ENCODE assay signal across 12 mouse cellular contexts in genomic region chr2:145404818-145405531, GRCm38 (mm10).
DNase-seq lines count a peak whose midpoint lies in the region; ATAC-seq lines count a peak whose summit lies in the region.
"Had no signal": no experiment of that assay in that cellular context is flagged by ENCODE, and none has a peak within 500 bp of the region (broad histone marks: within the 10 kb centered on the region; RNA-seq: fewer than 3 reads in every experiment).

No protein-coding gene starts in this region.

- H3K27ac ChIP-seq in heart, embryonic 14.5 days (replicated peaks in 1 of 2; ENCODE audit: control insufficient read depth in 1 of 2, insufficient read depth in 1 of 2, low read depth in 2 of 2, low read length in 2 of 2) = peak overlapping the region; percentile 27 to 47; a peak in 1 of 4 replicates
- peak overlapping the region; percentile 47 for H3K27ac ChIP-seq in brown adipose tissue, adult 24 weeks (replicated peaks; ENCODE audit: low read depth, low read length)
- peak overlapping the region; percentile 57 for H3K27ac ChIP-seq in hindbrain, embryonic 12.5 days
- H3K27ac ChIP-seq: embryonic facial prominence, embryonic 15.5 days had no signal

- no peak overlapping the region for H3K4me3 ChIP-seq in heart, embryonic 14.5 days (ENCODE audit: control insufficient read depth in 1 of 2, insufficient read depth in 1 of 2, low read depth in 1 of 2, low read length in 2 of 2)
- H3K4me3 ChIP-seq in brown adipose tissue, adult 24 weeks (ENCODE audit: insufficient read depth, low read depth, low read length) = no peak overlapping the region
- no peak overlapping the region for H3K4me3 ChIP-seq in hindbrain, embryonic 12.5 days
- H3K4me3 ChIP-seq: embryonic facial prominence, embryonic 15.5 days had no signal

- no peaks in the 10 kb centered on the region for H3K9me3 ChIP-seq in heart, embryonic 14.5 days (ENCODE audit: control insufficient read depth, low read length)
- no peaks in the 10 kb centered on the region for H3K9me3 ChIP-seq in hindbrain, embryonic 12.5 days (replicated peaks)
- H3K9me3 ChIP-seq: embryonic facial prominence, embryonic 15.5 days had no signal

- no peak for DNase-seq in heart, postnatal 10 days
- peak; percentile 45 for DNase-seq in neural tube, embryonic 10.5 days (ENCODE audit: extremely low spot score, low spot score)
- DNase-seq in thymus, postnatal 14 days = no peak
- no peak for DNase-seq in spleen, postnatal 14 days (ENCODE audit: low spot score in 2 of 2)
- DNase-seq: forebrain, postnatal 0 days; gastrocnemius, postnatal 25 days; kidney, adult 9 months had no signal

- 39% methylated on average over 11 of the region's 11 CpGs for WGBS in heart, embryonic 14.5 days
- WGBS in hindbrain, embryonic 12.5 days = 26% methylated on average over 11 of the region's 11 CpGs

- intact Hi-C loops in heart, postnatal 10 days (cut with DNase I) = no loop called here

- no peaks in the 10 kb centered on the region for H3K27me3 ChIP-seq in heart, embryonic 14.5 days (ENCODE audit: control insufficient read depth, insufficient read depth, low read length)
- H3K27me3 ChIP-seq in hindbrain, embryonic 12.5 days = no peaks in the 10 kb centered on the region
- H3K27me3 ChIP-seq: embryonic facial prominence, embryonic 15.5 days had no signal

- no peak; the same call in 1 of the 2 replicates for ATAC-seq in heart, embryonic 14.5 days (ENCODE audit: insufficient number of reproducible peaks, insufficient read depth, low FRiP score, low read depth)
- peak; percentile 62 for ATAC-seq in hindbrain, embryonic 12.5 days (ENCODE audit: low FRiP score)
- ATAC-seq: forebrain, postnatal 0 days had no signal

- H3K4me2 ChIP-seq in heart, embryonic 14.5 days (ENCODE audit: low read length) = no peak overlapping the region
- no peak overlapping the region for H3K4me2 ChIP-seq in hindbrain, embryonic 12.5 days (replicated peaks)
- H3K4me2 ChIP-seq: embryonic facial prominence, embryonic 15.5 days; liver, embryonic 11.5 days had no signal

- no peaks in the 10 kb centered on the region for H3K36me3 ChIP-seq in heart, embryonic 14.5 days (ENCODE audit: control insufficient read depth, insufficient read depth, low read length)
- no peaks in the 10 kb centered on the region for H3K36me3 ChIP-seq in hindbrain, embryonic 12.5 days
- H3K36me3 ChIP-seq: embryonic facial prominence, embryonic 15.5 days had no signal

- H3K9ac ChIP-seq in heart, embryonic 14.5 days (ENCODE audit: low read length) = no peak overlapping the region
- no peak overlapping the region; the same call in 1 of the 2 replicates for H3K9ac ChIP-seq in hindbrain, embryonic 12.5 days
- H3K9ac ChIP-seq: embryonic facial prominence, embryonic 15.5 days; forebrain, postnatal 0 days had no signal

- H3K4me1 ChIP-seq in heart, embryonic 14.5 days (ENCODE audit: control insufficient read depth in 2 of 2, insufficient read depth in 2 of 2, low read length in 2 of 2) = peaks cover 14 to 17% of the 10 kb centered on the region in 2 experiments
- peaks cover 7% of the 10 kb centered on the region for H3K4me1 ChIP-seq in brown adipose tissue, adult 24 weeks (ENCODE audit: control insufficient read depth, insufficient read depth, insufficient read length, low read length)
- peaks cover 19% of the 10 kb centered on the region for H3K4me1 ChIP-seq in hindbrain, embryonic 12.5 days
